ENCODE assay signal across 8 mouse cellular contexts in the genomic region with DNA sequence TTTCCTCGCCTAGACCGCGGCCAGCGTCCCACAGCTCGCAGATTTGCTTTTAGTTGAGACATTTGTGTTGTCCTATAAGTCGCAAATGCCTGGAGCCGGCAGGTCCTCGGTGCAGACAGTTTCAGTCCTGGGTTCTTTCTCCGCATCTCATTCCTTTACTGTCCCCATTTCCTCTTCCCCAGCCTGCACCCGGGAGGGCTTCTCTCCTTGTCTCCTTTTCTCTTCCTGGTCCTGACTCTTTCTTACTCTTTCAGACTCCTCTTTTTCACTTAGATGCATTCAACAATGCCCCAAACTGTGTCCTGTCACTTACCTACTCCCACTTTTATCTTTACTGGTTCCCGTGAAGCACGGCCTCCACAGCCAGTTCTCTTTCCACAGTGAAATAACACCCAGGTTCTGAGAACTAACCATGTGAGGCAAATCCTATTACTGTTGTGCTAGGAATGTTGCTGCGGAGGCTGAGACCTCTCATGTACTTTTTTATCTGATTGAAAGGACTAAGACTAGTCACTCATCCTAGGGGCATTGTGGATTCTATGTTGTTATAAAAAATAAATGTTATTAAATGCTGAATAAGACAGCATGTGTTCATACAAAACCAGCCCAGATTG. TPM values are rescaled to one million over a fixed set of nuclear protein-coding genes. Genes with fewer than 3 reads are reported as not detected.
A peak's percentile ranks its signal among the peaks of the same experiment; 100 is the strongest.
DNase-seq lines count a peak whose midpoint lies in the region; ATAC-seq and TF ChIP-seq lines count a peak whose summit lies in the region.

No protein-coding gene starts in this region.

- peak; percentile 8 for DNase-seq in layer of hippocampus, adult 9-10 months (ENCODE audit: low spot score)
- no peak for DNase-seq in layer of hippocampus, postnatal 25 days (ENCODE audit: extremely low spot score in 1 of 2, low spot score in 1 of 2)
- DNase-seq in c-Kit-positive CD71-positive TER-119-positive erythroid progenitor cells, embryonic 14.5 days (ENCODE audit: low spot score) = peak; percentile 32
- DNase-seq in hindbrain, postnatal 0 days (ENCODE audit: low spot score) = peak; percentile 4
- DNase-seq in right cerebral cortex, adult 18-20 months = no peak
- no peak for DNase-seq in kidney, adult 9 months
- no peak for DNase-seq in testis, postnatal 14 days (ENCODE audit: low spot score)

- H3K36me3 ChIP-seq in hindbrain, postnatal 0 days (ENCODE audit: insufficient read depth, low read length) = no peaks in the 10 kb centered on the region
- H3K36me3 ChIP-seq in midbrain, embryonic 13.5 days = no peaks in the 10 kb centered on the region

- peak overlapping the region; percentile 90 for H3K4me3 ChIP-seq in hindbrain, postnatal 0 days (ENCODE audit: low read length)
- H3K4me3 ChIP-seq in midbrain, embryonic 13.5 days (replicated peaks) = peak overlapping the region; percentile 86

- H3K4me2 ChIP-seq in hindbrain, postnatal 0 days (ENCODE audit: low read depth, low read length) = peak overlapping the region; percentile 83
- H3K4me2 ChIP-seq in midbrain, embryonic 13.5 days (replicated peaks) = peak overlapping the region; percentile 59

- H3K9ac ChIP-seq in hindbrain, postnatal 0 days (replicated peaks; ENCODE audit: low read length) = peak overlapping the region; percentile 87
- peak overlapping the region; percentile 88 for H3K9ac ChIP-seq in midbrain, embryonic 13.5 days (replicated peaks)

- no peaks in the 10 kb centered on the region for H3K4me1 ChIP-seq in hindbrain, postnatal 0 days (ENCODE audit: insufficient read depth, low read length)
- H3K4me1 ChIP-seq in midbrain, embryonic 13.5 days (replicated peaks) = peaks cover 16% of the 10 kb centered on the region

- TF ChIP-seq CTCF in hindbrain, postnatal 0 days (IDR thresholded peaks at IDR 0.05; ENCODE audit: low read depth) = no peak

- H3K27me3 ChIP-seq in hindbrain, postnatal 0 days (ENCODE audit: insufficient read depth, low read length) = no peaks in the 10 kb centered on the region
- 0 out of 2 replicates have a peak, but pooled peaks cover 5% of the 10 kb centered on the region for H3K27me3 ChIP-seq in midbrain, embryonic 13.5 days

- WGBS in hindbrain, postnatal 0 days = 1% methylated on average over 13 of the region's 13 CpGs
- WGBS in midbrain, embryonic 13.5 days = 1% methylated on average over 13 of the region's 13 CpGs

- H3K9me3 ChIP-seq in hindbrain, postnatal 0 days (ENCODE audit: low read length) = no peaks in the 10 kb centered on the region
- no peaks in the 10 kb centered on the region for H3K9me3 ChIP-seq in midbrain, embryonic 13.5 days

- ATAC-seq in hindbrain, postnatal 0 days = no peak; the same call in 1 of the 2 replicates
- peak; percentile 69; the same call in 1 of the 2 replicates for ATAC-seq in midbrain, embryonic 13.5 days

- peak overlapping the region; percentile 95 for H3K27ac ChIP-seq in hindbrain, postnatal 0 days
- peak overlapping the region; percentile 91 for H3K27ac ChIP-seq in midbrain, embryonic 13.5 days

RNA-seq across cellular contexts. Expression of a gene that starts 0.6 kb away (rescaled TPM):
- 10 to 100 TPM; 47.6 to 49.9 TPM for total RNA-seq in layer of hippocampus, postnatal 25 days (2021)
- total RNA-seq in hindbrain, postnatal 0 days (2014; rRNA removed) = 40.2 and 42.4 TPM in 2 replicates
- polyA plus RNA-seq in hindbrain, postnatal 0 days (2015; fragmentation: Nextera tagmentation; extraction: Ambion mirVana) = 25.2 and 26.1 TPM in 2 replicates
- 37.7 and 38.3 TPM in 2 replicates for polyA plus RNA-seq in midbrain, embryonic 13.5 days (2015; fragmentation: Nextera tagmentation; extraction: Ambion mirVana)

Comparison
In these comparisons a context has a peak if more than half of its experiments do, and no peak if none do; other contexts are left out.
1. DNase-seq: peak in layer of hippocampus, adult 9-10 months (single experiment), c-Kit-positive CD71-positive TER-119-positive erythroid progenitor cells, embryonic 14.5 days (single experiment) and hindbrain, postnatal 0 days (single experiment); none in layer of hippocampus, postnatal 25 days (0 of 2), right cerebral cortex, adult 18-20 months (single experiment), kidney, adult 9 months (single experiment) and testis, postnatal 14 days (single experiment).